ENCODE assay signal across 8 mouse cellular contexts in genomic region chr17:84183291-84183781, GRCm38 (mm10). TPM values are rescaled to one million over a fixed set of nuclear protein-coding genes. Genes with fewer than 3 reads are reported as not detected.
DNase-seq lines count a peak whose midpoint lies in the region; ATAC-seq and TF ChIP-seq lines count a peak whose summit lies in the region.

No protein-coding gene starts in this region.

- peak; percentile 72 for TF ChIP-seq EP300 in lung, postnatal 0 days (IDR thresholded peaks at IDR 0.05)

- no peaks in the 10 kb centered on the region for H3K9me3 ChIP-seq in E14TG2a.4 (ENCODE audit: low read length)
- no peaks in the 10 kb centered on the region for H3K9me3 ChIP-seq in forebrain, postnatal 0 days (ENCODE audit: low read length)
- no peaks in the 10 kb centered on the region for H3K9me3 ChIP-seq in lung, postnatal 0 days (ENCODE audit: low read length)

- peaks cover 6% of the 10 kb centered on the region for H3K36me3 ChIP-seq in E14TG2a.4 (ENCODE audit: insufficient read depth, low read length)
- H3K36me3 ChIP-seq in forebrain, postnatal 0 days (ENCODE audit: insufficient read depth), result no peaks in the 10 kb centered on the region
- H3K36me3 ChIP-seq in lung, postnatal 0 days (ENCODE audit: insufficient read depth, low read length), result no peaks in the 10 kb centered on the region

- peaks cover 59% of the 10 kb centered on the region for H3K4me1 ChIP-seq in E14TG2a.4 (replicated peaks; ENCODE audit: low read depth, low read length)
- H3K4me1 ChIP-seq in forebrain, postnatal 0 days (ENCODE audit: insufficient read depth), result no peaks in the 10 kb centered on the region
- H3K4me1 ChIP-seq in lung, postnatal 0 days (ENCODE audit: insufficient read depth, low read depth, low read length), result peaks cover 19% of the 10 kb centered on the region

- ATAC-seq in forebrain, postnatal 0 days, result no peak
- ATAC-seq in lung, postnatal 0 days, result peak; percentile 39

- no peak overlapping the region for H3K27ac ChIP-seq in forebrain, postnatal 0 days (ENCODE audit: low read depth, low read length)
- H3K27ac ChIP-seq in lung, postnatal 0 days (ENCODE audit: low read length), result peak overlapping the region; percentile 87

- DNase-seq in c-Kit-positive CD71-positive TER-119-negative erythroid progenitor cells, embryonic 14.5 days (ENCODE audit: low read depth), result peak; percentile 87
- no peak for DNase-seq in forebrain, postnatal 0 days
- DNase-seq in heart, postnatal 4 days, result peak; percentile 90
- peak; percentile 89 for DNase-seq in layer of hippocampus, adult 9-11 months
- DNase-seq in lung, postnatal 0 days (ENCODE audit: low spot score), result peak; percentile 95
- peak; percentile 88 for DNase-seq in ovary, adult 18-20 months (ENCODE audit: low spot score)
- peak; percentile 70 for DNase-seq in thymus, postnatal 25 days

- peak overlapping the region; percentile 30 for H3K4me2 ChIP-seq in forebrain, postnatal 0 days (ENCODE audit: low read depth)
- H3K4me2 ChIP-seq in lung, postnatal 0 days (replicated peaks; ENCODE audit: low read depth, low read length), result peak overlapping the region; percentile 36

- peaks cover 5% of the 10 kb centered on the region; the same call in 1 of the 2 replicates for H3K27me3 ChIP-seq in E14TG2a.4 (ENCODE audit: insufficient read depth, low read length)
- no peaks in the 10 kb centered on the region for H3K27me3 ChIP-seq in forebrain, postnatal 0 days (ENCODE audit: insufficient read depth, low read length)
- no peaks in the 10 kb centered on the region for H3K27me3 ChIP-seq in lung, postnatal 0 days (replicated peaks; ENCODE audit: insufficient read depth, low read length)

- no peak for TF ChIP-seq CTCF in E14TG2a.4 (conservative IDR thresholded peaks at IDR 0.05; ENCODE audit: low read length)
- TF ChIP-seq CTCF in forebrain, postnatal 0 days (IDR thresholded peaks at IDR 0.05; ENCODE audit: low read depth), result no peak
- TF ChIP-seq CTCF in lung, postnatal 0 days (IDR thresholded peaks at IDR 0.05), result no peak

- H3K9ac ChIP-seq in forebrain, postnatal 0 days, result no peak overlapping the region
- 0 out of 2 replicates have a peak overlapping the region, but pooled peaks have one; percentile 30 for H3K9ac ChIP-seq in lung, postnatal 0 days (replicated peaks; ENCODE audit: low read depth)

- 13% methylated on average over 12 of the region's 12 CpGs for WGBS in forebrain, postnatal 0 days
- 4% methylated on average over 12 of the region's 12 CpGs for WGBS in lung, postnatal 0 days

- peak overlapping the region; percentile 67 for H3K4me3 ChIP-seq in E14TG2a.4 (replicated peaks; ENCODE audit: low read length)
- H3K4me3 ChIP-seq in forebrain, postnatal 0 days (ENCODE audit: low read depth, low read length), result 0 out of 2 replicates have a peak overlapping the region, but pooled peaks have one; percentile 7
- peak overlapping the region; percentile 16; the same call in 1 of the 2 replicates for H3K4me3 ChIP-seq in lung, postnatal 0 days (ENCODE audit: low read depth, low read length)

RNA-seq across cellular contexts. Expression of gene Zfp36l2, which starts 4.4 kb away (rescaled TPM):
- total RNA-seq in forebrain, postnatal 0 days (2014; rRNA removed), result 7.5 and 9.6 TPM in 2 replicates
- 3.8 and 5.1 TPM in 2 replicates for polyA plus RNA-seq in forebrain, postnatal 0 days (2015; fragmentation: Nextera tagmentation; extraction: Ambion mirVana)
- total RNA-seq in heart, postnatal 4 days (2021), result 10 to 100 TPM; 37.0 to 41.0 TPM
- 15.6 and 17.5 TPM in 2 replicates for polyA plus RNA-seq in lung, postnatal 0 days (2015; fragmentation: Nextera tagmentation; extraction: Ambion mirVana)

Comparison
In these comparisons a context has a peak if more than half of its experiments do, and no peak if none do; other contexts are left out.
1. H3K4me3 ChIP-seq: peak in every context shown above with its lines; median percentile 67 in E14TG2a.4; 16 in lung, postnatal 0 days; 7 in forebrain, postnatal 0 days.